Mouse (Mus musculus) left cerebral cortex, adult 8-10 months (tissue): Measurements from ENCODE around the gene Nxpe5. TPM values are rescaled to one million over a fixed set of nuclear protein-coding genes. Genes with fewer than 3 reads are reported as not detected.
A peak's percentile ranks its signal among the peaks of the same experiment; 100 is the strongest.
"Not testable (repeated sequence)": the region's sequence is repeated elsewhere in the genome, so short reads cannot be mapped to it uniquely, and the experiment has no call there.

Experiments used
- DNase-seq, 2 experiments: peaks; one replicate each; pipeline ENCODE4 v3.0.0; 2022; ENCODE audit warnings: low spot score in 2 of 2
- total RNA-seq, 4 experiments: library from RNA; stranded (reverse); gene quantifications; 2 replicates each; pipeline ENCODE4 v1.2.4; 2022

Nxpe5 gene
- total RNA-seq, result under 1 TPM in 3 of 4 experiments, not detected in 1; 0.19 to 0.23 (median 0.22) TPM

- no peak for DNase-seq
Observed at GRCm38 (mm10) chr5:138225700-138226099, at the start of gene Nxpe5. Gene Nxpe5 (plus strand): TSS chr5:138225898.

GRCm38 (mm10) chr5:138186950-138187638, 38.6 kb upstream of the Nxpe5 start, which contains the start of the genes Taf6 and Cnpy4:
Gene Taf6 (minus strand): TSS chr5:138187451.
Gene Cnpy4 (plus strand): TSS chr5:138187485.
- DNase-seq, result peak; percentile 59 to 73

GRCm38 (mm10) chr5:138187661-138188306, 37.9 kb upstream of the Nxpe5 start:
- peak; percentile 35 to 79 for DNase-seq

DNA sequence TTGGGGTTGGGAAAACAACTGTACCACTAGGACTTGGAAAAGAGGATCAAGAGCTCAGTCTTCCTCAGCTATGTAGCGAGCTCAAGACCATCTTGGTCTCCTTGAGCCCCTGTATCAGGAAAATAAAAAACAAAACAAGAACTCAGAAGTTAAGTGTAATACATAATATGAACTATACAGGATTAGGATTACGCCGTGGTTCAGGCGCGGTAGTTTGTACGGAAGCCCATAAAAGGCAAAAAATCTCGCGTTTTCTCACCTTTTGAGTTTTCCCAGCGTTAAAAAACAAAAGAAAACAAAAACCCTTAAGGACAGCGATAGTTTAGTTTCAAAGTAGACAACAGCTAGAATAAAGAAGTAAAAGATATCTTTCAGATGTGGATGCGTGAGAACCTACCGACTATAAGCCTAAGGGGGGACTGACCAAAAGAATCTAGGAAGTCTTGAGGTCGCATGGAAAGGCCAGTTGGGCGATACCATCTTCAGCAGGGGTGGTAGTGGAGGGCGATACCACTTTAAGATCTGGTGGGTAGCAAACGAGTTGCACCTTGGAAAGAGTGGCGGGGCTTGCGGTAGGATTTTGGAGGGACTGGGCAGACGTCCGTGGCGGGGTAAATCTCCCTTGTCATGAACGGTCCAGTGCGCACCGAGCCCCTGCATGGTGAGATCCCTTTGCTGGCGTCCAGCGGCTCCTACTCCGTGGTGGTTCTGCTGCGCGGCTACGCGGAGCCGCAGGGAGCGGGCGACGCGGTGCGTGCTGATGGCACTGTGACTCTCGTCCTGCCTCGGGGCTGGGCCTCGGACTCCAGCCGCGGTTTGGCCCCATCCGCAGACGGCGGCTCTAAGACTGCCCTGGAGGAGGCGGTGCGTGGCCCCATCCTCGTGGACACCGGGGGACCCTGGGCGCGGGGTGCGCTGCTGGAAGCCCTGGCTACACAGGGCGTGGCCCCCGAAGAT, 31.6 kb upstream of the Nxpe5 start, which contains the start of gene Mblac1:
TSS of gene Mblac1 (plus strand) at position 544 of the 957 bp plus-strand sequence.
- peak; percentile 72 to 75 for DNase-seq

- no peak for DNase-seq
Observed at GRCm38 (mm10) chr5:138194755-138195345, 30.8 kb upstream of the Nxpe5 start.

GRCm38 (mm10) chr5:138195463-138195862, 30.2 kb upstream of the Nxpe5 start:
- DNase-seq, result no peak

DNA sequence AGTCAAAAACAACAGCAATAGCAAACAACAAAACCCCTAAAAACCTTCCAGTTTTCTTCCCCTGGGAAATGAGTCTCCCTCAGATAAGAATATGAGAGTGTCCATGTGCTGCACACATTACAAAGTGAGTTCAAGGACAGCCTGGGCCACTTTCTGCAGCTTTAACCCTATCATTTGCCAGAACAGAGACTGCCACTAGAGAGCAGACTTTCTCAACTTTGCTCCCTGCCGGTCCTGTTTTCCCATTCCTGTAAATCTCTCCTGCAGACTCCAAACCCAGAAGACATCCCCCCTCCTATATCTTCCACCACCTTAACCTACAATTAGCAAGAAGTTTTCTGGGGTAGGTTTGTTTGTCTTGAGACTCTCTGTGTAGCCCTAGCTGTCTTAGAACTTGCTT, 26.1 kb upstream of the Nxpe5 start:
- DNase-seq, result no peak

GRCm38 (mm10) chr5:138202086-138202485, 23.6 kb upstream of the Nxpe5 start:
- DNase-seq, result no peak

GRCm38 (mm10) chr5:138207253-138207652, 18.4 kb upstream of the Nxpe5 start:
- DNase-seq, result no peak

DNA sequence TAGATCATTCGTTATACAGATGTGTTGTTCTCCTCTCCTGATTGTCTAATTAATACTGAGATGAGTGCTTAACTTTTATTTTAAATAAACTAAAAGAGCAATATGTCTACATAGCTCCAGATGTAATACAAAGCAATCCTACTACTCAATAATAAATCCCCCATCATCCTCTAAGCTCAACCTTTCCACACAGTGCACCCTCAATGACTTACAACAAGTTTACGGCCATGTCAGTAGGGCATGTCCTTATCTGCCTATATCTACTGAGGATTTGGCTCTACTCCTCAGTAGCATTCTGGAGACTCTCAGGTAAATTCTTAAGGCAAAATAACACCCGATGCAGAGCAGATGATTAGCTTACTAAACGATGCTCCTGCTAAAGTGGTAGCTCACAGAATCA, 17.8 kb upstream of the Nxpe5 start:
- no peak for DNase-seq

GRCm38 (mm10) chr5:138216632-138217031, 9.1 kb upstream of the Nxpe5 start:
- not testable (repeated sequence) for DNase-seq

DNA sequence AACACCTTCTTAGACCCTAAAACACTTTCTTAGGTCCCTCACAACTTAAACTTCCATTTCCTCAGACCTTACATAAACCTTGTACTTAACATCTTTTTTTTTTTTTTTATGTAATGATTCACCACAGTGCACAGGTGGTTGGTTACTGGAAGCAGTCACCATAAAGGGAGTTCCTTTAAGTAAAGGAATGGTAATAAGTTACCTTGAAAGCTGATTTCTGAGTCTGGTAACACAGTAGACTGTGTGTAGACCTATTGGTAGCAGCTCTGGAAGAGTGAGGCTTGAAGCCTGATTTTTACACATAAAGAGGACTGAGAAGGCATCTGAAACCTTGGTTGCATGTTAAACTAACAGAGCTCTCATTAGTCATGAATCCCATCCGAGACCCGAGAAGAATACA, 5.8 kb upstream of the Nxpe5 start:
- DNase-seq, result no peak

DNA sequence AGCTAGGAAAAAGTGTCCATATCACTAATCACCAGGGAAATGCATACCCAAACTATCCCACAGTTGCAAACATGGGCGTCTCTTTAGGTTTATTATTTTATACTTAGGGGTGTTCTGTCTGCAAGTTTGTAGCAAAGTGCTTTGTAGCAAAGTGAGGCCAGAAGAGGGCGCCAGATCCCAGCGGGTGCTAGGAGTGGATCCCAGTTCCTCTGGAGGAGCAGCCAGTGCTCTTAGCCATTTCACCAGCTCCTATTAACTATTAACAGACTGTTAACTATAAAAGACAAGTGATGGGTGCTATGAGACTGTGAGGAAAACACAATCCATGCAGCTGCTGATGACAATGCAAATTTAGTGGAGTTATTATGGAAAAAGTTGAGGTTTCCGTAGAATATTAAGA, 3.6 kb upstream of the Nxpe5 start:
- DNase-seq, result peak; percentile 29 to 80

DNA sequence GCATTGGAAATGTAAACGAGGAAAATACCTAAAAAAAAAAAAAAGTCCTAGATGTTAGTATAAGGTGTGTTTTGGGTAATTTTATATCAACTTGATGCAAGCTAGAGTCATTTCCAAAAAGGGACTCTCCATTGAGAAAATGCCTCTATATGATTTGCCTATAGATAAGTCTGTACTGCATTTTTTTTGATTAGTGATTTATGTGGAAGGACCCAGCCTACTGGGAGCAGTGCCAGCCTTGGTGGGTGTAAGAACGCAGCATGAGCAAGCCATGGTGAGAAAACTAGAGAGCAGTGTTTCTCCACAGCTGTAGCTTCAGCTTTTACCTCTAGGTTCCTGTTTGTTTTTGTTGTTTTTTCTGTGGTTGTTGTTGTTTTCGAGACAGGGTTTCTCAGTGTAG, 2.4 kb upstream of the Nxpe5 start:
- DNase-seq, result no peak

GRCm38 (mm10) chr5:138226491-138226890, 793 bp downstream of the Nxpe5 start:
- DNase-seq, result no peak

DNA sequence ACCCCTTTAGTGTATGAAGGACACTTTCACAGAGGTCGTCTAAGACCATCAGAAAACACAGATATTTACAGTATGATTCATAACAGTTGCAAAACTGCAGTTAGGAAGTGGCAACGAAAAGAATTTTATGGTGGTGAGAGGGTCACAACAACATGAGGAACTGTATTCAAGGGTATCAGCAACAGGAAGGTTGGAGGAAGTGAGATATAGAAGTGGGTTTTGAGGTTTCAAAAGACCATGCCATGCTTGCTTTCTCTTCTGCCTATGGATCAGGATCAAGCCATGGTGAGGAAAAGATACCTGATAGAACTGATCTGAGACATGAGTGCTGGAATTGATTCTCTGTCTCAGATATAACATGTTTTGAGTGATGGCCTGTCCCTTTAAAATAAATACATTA, 1.7 kb downstream of the Nxpe5 start:
- no peak for DNase-seq

DNA sequence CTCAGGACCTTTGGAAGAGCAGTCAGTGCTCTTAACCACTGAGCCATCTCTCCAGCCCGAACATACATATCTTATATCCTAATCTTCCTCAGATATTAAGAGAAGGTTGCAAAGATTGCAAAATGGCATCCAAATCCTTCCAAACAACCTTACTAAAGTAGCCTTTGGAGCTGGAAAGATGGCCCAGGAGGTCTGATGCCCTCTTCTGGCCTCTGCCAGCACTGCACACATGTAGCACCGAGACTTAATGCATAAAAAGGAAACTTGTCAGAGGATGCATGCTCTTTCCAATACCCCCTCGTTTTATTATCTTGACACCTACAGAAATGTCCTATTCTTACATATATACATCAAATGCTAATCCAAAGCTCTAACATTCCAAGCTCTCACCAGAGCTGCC, 2.3 kb downstream of the Nxpe5 start:
- DNase-seq, result no peak

- no peak for DNase-seq
Observed at GRCm38 (mm10) chr5:138229511-138229910, 3.8 kb downstream of the Nxpe5 start.

- DNase-seq, result no peak
Observed at GRCm38 (mm10) chr5:138233778-138234177, 8.1 kb downstream of the Nxpe5 start.

DNA sequence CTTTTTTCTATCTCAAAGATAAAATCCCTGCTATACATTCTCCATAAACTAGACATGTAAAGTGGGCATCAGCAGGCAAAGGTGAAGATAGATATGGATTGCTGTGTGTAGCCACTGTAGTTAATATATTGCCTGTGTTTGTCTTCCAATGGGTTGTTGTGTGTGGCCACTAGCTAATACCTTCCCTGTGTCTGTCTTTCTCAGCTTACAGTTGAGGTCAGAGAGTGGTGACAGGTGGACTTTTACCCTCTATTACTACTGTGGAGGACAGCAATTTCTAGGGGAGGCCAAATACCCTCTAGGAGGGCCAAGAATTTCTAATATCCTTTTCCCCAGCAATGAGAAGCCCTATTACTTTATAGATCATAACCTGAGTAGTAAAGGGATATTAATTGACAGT, 8.5 kb downstream of the Nxpe5 start:
- DNase-seq, result no peak

DNA sequence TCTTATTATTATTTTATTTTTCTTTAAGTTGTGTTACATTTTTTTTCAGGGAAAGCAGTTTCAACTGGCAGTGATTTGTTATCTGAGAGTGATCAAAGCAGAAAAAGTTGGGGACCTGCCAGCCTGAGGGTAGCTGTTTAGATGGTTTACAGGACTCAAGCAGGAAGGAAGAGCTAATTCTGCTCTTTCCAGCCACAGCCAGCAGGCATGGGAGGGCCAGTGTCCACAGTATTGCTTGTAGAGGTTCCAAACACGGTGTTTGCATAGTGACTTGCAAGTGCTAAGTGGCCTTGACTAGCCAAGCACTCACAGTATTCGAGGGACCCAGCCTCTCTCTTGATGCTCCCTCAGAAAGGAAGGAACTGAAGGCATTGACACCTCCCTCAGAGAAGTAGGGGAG, 15.8 kb downstream of the Nxpe5 start:
- DNase-seq, result no peak
